Mouse (Mus musculus) cortical plate, adult 2 months (tissue): ENCODE measurements around the gene Nrros. TPM values are rescaled to one million over a fixed set of nuclear protein-coding genes. Genes with fewer than 3 reads are reported as not detected.

Source experiments
- H3K27ac ChIP-seq: fragments of 200-500 bp; 2 replicates; pipeline ENCODE4 v1.5.1; 2012; ENCODE audit warnings: low read length, control low read depth, inconsistent platforms; ENCODE audit not compliant: insufficient read depth
- H3K4me1 ChIP-seq: fragments of 200-500 bp; 2 replicates; pipeline ENCODE4 v1.6.1; 2011; ENCODE audit warnings: low read length; ENCODE audit not compliant: control insufficient read depth, insufficient read depth
- H3K4me3 ChIP-seq: fragments of 200-500 bp; 2 replicates; pipeline ENCODE4 v1.5.1; 2011; ENCODE audit warnings: mild to moderate bottlenecking, low read length, control low read depth; ENCODE audit not compliant: insufficient read depth
- CTCF ChIP-seq: fragments of 200-500 bp; IDR thresholded peaks from 2 replicates; pipeline ENCODE4 v1.5.1; 2011; ENCODE audit warnings: mild to moderate bottlenecking, control low read depth, low read length; ENCODE audit not compliant: insufficient read depth; ENCODE audit errors: extremely low read depth
- POLR2A ChIP-seq: fragments of 200-500 bp; IDR thresholded peaks from 2 replicates; pipeline ENCODE4 v1.6.1; 2011; ENCODE audit warnings: mild to moderate bottlenecking, low read length, control low read depth; ENCODE audit not compliant: insufficient read depth; ENCODE audit errors: extremely low read depth
- polyA plus RNA-seq: library from polyadenylated mRNA; depleted of rRNA; stranded (reverse); fragments of >200 nt; gene quantifications from 2 replicates; pipeline ENCODE4 v1.2.3, GENCODE M21; 2012

The Nrros gene
- polyA plus RNA-seq, 1 experiment = 5.6 TPM

DNA sequence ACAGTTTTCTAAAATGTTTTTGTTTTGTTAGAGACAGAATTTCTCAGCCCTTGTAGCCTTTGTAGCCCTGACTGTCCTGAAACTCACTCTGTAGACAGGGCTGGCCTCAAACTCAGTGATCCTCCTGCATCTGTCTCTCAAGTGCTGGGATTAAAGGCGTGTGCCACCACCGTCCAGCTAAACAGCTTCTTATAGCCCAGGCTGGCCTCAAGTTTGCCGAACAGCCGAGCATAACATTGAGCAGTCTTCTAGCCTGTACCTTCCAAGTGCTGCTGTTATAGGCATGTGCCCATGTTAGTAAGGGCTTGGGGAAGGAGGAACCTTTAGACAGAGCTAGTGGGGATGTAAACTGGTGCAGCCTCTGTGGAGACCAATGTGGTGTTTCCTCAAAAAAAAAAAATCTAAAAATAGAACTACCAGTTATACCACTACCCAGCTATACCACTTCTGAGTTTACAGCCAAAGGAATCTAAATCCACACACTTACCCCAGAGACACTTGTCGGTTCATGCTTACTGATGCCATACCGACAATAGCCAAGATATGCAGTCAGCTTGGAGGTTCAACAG, 14.0 kb upstream of the Nrros start, which contains the start of gene Bex6:
Bex6 (plus strand) TSS at position 491 of the 569 bp plus-strand sequence.
- Histone ChIP-seq H3K4me3 (no peak within 1 kb of the TSS), H3K27ac (no peak within 1 kb of the TSS), H3K4me1 (no peaks in the 10 kb centered on the region)
- TF ChIP-seq CTCF = no peak

DNA sequence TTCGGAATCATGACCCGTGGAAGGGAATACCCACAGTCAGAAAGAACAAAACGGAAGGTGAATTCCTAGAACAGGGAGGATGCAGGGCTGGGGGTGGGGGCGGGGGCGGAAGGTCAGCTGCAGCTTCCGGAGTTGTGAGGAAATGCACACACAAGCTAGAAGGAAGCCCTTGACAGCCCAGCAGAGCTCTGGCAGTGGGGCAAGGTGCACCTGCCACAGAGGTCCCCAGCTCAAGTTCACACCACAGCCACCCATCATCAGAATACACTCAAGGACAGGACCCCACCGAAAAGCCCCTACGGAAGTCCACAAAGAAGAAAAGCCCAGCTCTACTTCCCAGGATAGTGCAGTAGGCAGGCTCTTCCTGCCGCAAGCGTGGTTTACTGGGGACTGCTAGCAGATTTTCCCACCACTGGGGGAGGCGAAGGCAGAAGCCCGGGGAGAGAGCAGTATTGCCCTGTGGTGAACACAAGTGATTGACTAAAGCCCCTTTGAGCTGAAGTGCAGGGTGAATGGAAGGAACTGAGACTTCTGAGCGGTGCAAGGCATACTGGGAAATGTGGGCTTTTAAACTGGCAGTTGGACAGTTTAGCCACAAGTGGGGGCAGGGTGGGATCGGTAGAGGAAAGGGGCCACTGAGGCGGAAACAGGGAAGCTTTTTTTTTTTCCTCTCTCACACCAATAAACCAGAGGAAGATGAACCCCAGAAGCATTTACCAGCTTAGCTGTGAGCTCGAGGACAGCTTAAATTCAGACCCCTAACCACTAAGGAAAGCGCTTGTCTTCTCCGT, 11.7 kb upstream of the Nrros start:
- Histone ChIP-seq H3K4me1 (no peaks in the 10 kb centered on the region), H3K27ac (no peak overlapping the region), H3K4me3 (no peak overlapping the region)
- TF ChIP-seq CTCF (no peak), POLR2A (no peak)

DNA sequence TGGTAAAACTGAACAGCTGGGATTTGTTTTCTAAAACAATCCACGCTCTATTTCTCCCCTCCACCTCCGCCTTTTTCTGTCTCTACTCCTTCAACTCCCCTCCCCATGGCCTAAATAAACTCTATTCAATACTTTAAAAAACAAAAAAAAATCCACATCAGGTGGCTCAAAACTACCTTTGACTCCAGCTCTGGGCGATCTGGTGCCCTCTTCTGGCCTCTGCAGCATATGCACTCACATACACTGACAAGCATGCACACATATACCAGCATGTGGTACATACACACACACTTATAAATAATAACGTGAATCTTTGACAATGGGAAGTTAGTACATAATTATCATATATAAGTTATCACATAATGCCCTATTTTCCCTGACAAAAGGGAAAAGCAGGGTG, 9.6 kb upstream of the Nrros start:
- no peak overlapping the region for H3K4me3 ChIP-seq
- no peak overlapping the region for H3K27ac ChIP-seq
- no peaks in the 10 kb centered on the region for H3K4me1 ChIP-seq
- TF ChIP-seq CTCF (0 out of 2 replicates have a peak, but pooled peaks have one; percentile 13), POLR2A (no peak)

DNA sequence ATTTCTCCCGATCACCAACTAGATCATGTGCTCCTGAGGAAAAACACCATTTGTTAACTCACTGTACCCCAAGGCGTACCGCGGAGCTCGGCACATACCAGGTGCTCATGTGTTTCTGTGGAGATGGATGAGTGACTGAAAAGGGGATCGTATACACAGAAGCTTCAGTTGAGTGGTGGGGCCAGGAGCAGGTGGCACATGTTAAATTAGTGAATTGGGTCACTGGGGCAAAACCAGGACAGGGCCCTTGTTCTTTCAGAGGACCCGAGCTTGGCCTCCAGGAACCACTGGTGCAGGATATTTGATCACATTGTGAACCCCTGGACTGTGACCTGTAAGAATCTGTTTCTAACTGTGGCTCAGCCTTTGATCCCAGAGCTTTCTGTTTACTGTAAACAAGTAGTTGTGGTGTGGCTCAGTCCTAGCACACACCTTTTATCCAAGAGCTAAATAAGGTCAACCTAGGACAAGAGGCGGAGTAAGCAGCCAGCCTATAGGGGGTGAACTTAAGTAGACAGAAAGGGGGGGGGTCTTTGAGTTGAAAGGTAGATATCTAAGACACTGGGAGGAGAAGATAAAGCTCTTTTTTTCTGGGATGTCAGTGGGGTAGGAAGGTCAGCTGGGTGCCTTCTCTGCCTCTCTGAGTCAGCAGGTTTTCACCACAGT, 9.1 kb upstream of the Nrros start:
- Histone ChIP-seq H3K4me3 (no peak overlapping the region), H3K27ac (no peak overlapping the region), H3K4me1 (no peaks in the 10 kb centered on the region)
- no peak for TF ChIP-seq POLR2A
- no peak for TF ChIP-seq CTCF

DNA sequence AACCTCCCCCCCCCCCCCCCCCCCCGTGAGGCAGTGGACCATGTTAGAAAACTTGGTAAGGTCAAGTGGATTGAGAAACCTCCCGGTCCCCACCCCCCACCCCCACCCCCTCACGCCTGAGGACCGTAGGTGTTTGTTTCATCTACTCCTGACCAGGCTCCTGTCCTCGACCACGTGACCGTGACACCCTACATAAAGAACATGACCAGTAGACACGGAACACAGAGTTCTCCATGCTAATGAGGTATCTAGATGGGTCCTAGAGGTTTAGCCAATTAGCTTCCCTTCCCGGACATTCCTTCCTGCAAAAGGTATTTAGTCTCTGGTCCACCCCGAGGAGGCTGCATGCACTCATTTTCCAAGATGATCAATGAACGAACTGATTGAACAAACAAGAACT, 8.0 kb upstream of the Nrros start:
- no peak overlapping the region for H3K27ac ChIP-seq
- TF ChIP-seq POLR2A = no peak
- TF ChIP-seq CTCF = no peak
- H3K4me1 ChIP-seq = no peaks in the 10 kb centered on the region
- no peak overlapping the region for H3K4me3 ChIP-seq

DNA sequence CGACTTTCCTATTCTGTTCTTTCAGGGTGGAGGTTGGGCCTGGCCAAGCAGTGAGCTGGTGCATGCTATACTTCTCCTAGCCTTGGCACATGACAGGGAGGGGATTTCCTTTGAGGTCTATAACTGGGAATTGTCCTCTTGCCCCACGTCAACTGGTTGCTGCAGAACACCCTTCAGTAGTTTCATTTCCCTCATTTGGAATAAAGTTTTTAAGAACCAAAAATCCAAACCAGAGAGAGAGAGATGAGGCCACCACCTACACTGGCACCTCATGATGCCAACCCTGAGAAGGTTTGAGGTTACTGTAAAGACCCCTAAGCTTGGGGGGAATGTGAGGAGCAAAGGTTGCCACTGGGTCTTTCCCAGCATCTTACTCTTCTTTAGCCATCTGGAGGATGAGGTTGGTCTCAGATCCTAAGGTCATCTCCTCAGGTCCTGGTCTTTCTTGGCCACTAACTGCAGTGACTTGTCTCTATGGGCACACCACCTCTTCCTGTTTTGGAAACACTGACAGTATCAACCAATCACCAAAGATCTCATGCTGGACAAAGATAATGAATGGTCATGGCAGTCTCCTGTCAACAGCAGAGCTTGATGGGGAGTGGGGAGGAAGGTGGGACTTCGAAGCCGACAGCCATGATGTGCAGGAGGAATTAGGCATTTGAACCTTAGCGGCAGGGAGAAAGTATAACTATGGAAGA, 5.8 kb upstream of the Nrros start:
- H3K4me1 ChIP-seq = no peaks in the 10 kb centered on the region
- TF ChIP-seq POLR2A = no peak
- TF ChIP-seq CTCF = no peak
- no peak overlapping the region for H3K4me3 ChIP-seq
- H3K27ac ChIP-seq = no peak overlapping the region

DNA sequence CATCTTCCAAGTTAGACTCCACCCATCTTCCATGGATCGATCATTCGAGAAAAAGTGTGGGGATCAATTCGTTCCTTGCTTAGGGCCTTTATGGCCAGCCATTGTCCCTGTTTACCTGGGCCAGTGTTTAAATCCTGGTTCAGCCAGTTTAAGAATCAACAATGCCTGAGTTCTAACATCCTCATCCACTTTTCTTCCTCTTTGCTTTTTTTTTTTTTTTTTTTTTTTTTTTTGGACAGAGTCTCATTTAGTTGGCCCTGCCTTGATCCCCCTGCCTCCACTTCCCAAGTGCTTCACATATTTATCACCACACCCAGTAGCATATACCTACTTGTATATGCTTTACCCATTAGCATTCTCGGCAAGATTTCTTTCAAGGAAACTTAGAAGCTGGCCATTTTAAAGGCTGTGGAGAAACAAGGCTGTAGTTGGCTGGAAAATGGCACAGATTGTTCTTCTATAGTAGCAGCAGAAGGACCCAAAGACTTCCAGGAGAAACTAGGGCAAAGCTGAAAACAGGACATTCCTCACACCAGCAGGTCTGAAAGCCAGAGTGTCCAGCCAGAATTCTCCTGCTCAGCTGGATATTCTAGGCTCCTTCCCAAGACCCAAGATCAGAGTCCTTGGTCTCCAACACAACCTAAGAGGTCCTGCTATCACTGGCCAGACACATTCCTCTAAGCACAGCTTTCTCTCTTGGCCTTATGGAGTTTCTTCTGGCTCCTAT, 2.6 kb upstream of the Nrros start:
- Histone ChIP-seq H3K4me3 (no peak overlapping the region), H3K4me1 (no peaks in the 10 kb centered on the region), H3K27ac (peak overlapping the region; percentile 64; the same call in 1 of the 2 replicates)
- no peak for TF ChIP-seq CTCF
- no peak for TF ChIP-seq POLR2A

DNA sequence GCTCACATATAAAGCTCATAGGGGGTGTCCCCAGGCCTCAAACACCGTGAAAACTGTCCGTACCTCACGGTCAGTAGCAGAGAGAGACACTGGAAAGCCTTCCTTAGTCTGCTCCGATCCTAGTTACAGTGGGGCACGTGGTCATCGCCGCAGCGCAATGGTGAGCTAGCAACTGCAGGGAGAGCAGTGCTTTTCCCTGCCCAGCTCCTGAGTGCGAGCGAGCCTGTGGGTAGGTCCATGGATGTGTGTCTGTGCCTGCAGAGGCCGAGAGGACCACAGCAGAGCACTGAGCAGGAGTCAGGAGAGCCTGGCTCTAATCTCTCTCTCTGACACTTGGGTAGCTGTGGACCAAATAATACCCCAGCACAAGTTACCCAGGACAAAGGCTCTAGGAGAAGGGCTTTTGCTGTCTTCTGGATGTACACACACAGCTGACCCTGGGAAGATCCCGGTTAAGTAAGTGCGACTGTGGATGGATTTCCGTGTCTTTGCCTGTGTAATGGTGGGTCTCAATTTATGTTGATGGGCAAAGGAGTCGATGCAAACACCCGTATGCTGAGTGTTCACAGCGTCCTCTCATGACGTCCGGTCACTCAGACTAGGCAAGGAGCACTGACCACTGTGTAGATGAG, 882 bp downstream of the Nrros start:
- Histone ChIP-seq H3K27ac (no peak overlapping the region), H3K4me1 (no peaks in the 10 kb centered on the region), H3K4me3 (peak overlapping the region; percentile 45)
- TF ChIP-seq CTCF = no peak
- no peak for TF ChIP-seq POLR2A
